Mouse (Mus musculus) left cerebral cortex, postnatal 10 days (tissue): ENCODE data around the gene Chmp6. TPM values are rescaled to one million over a fixed set of nuclear protein-coding genes. Genes with fewer than 3 reads are reported as not detected.

ENCODE experiments used
- DNase-seq, 2 experiments: peaks; one replicate each; pipeline ENCODE4 v3.0.0; 2021 to 2022; ENCODE audit warnings: low spot score in 2 of 2, mixed read lengths in 1 of 2; ENCODE audit errors: extremely low spot score in 1 of 2
- intact Hi-C: fragments of 180-260 bp; cut with DNase I; formaldehyde crosslinking; loops from one replicate; pipeline ENCODE4 v1.15.1; 2025
- total RNA-seq, 2 experiments: library from RNA; stranded (reverse); gene quantifications; 2 replicates each; pipeline ENCODE4 v1.2.3; 2021

Chmp6 gene
- total RNA-seq, 2 experiments from 2014 or later: 43.0 to 46.9 TPM

DNA sequence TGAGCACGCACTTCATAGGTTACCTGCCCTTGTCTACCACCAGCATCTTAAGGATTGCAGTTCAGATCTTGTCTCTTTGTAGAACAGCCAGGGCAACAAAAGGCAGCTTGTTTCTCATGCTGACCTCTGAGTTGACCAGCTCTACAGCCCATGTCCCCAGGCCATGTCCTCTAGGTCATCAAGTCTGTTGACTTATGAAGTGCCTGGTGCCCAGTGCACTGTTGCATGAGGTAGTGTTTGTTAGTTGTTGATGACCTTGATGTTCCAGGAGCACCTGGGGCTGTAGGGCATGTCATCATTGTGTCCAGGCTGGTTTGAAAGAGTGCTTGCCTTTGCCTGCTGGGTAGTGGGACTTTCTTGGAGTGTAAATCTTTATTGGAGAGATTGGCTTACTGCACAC, 34.2 kb downstream of the Chmp6 start:
- intact Hi-C loops: no loop called here
- no peak for DNase-seq

DNA sequence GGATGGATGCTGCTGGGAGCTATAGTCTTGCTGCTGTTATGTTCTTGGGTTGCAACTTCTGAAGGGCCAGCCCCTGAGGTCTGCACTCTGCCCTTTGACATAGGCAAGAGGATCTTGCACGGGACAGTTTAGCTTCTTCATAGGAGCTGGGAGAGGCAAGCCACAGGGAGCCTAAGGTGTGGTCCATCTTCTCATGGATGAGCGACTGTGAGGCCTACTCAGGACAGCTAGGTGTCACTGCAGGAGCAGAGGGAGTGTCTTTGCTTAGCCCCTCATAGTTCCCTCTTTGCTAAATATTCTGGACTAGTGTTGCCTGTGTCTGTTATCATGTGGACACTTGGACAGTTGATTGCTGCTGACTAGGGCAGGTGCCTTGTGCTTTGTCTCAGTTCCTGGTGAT, 34.7 kb downstream of the Chmp6 start:
- intact Hi-C loops: no loop called here
- DNase-seq: no peak

DNA sequence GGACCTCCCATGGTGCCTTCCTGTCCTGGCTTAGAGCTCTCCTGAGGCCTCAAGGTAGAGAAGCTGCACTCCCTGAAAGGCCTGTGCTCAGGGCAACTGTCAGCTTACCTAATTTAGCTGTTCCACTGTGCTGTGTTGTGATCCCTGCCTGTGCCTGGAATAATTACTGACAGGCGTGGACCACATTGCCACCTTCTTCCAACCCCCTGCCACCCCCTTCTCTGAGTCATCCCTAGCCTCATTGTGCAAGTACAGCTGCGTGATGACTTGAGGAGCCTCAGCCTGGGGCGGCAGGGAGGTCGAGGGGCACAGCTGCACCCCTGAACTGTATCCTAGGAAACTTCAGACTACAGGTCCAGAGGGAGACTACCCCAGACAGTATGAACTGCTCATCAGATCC, 35.1 kb downstream of the Chmp6 start:
- no peak for DNase-seq
- intact Hi-C loops: no loop called here

DNA sequence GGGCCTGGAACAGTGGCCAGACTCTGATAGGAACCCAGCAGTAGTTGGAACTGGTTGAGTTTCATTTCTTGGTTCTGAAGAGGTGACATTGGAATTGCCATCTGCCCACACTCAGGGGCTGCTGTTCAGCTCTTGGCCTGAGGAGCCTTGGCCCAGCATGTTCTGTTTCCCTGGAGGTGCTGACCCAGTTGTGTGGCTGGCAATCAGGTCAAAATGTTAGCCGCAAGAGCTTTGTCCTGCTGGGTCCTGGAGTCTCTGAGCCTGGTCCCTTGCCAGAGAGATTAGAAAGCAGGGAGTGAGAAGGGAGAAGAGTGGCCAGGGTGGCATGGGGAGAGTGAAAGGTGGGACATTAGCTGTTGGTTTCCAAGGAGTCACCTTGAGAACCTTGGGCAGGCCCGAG, 35.6 kb downstream of the Chmp6 start:
- no peak for DNase-seq
- intact Hi-C loops: no loop called here

DNA sequence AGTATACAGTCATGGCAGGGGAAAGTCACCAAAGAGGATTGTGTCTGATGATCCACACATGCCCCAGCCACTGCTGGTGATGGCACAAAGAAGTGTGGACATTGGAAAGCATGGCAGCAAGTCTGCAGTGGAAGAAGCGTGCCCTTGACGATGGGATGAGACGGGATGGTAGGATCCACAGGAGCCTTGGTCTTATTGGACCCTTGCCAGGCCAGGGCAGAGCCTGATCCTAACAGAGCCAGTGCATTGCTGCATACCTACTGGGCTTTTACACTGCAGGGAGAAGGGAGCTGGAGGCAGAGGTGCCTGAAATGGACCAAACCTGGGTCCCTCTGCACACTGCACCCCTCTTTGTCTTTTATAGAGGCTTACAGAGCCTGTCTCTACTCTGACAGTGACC, 37.3 kb downstream of the Chmp6 start:
- intact Hi-C loops: no loop called here

DNA sequence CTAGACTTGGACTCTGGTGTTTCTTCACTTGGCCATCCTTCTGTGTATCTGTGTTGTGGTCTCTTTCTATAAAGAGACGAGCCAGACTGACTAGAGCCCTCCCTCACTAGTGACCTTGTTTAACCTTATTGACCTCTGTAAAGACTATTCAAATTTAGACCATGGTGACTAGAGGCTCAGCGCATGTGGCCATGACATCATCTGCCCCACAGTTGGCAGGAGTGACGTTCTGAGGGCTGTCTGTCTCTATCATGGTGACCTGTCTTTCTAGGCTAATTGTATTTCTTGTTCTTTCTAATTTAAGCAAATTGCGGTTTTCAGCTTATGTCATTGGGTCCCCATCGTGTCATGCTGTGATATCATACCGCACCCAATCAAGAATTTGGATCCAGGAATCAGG, 38.1 kb downstream of the Chmp6 start:
- intact Hi-C loops: no loop called here
- no peak for DNase-seq

More for the DNA sequence above, 37.3 kb downstream of the Chmp6 start:
- DNase-seq: no peak

DNA sequence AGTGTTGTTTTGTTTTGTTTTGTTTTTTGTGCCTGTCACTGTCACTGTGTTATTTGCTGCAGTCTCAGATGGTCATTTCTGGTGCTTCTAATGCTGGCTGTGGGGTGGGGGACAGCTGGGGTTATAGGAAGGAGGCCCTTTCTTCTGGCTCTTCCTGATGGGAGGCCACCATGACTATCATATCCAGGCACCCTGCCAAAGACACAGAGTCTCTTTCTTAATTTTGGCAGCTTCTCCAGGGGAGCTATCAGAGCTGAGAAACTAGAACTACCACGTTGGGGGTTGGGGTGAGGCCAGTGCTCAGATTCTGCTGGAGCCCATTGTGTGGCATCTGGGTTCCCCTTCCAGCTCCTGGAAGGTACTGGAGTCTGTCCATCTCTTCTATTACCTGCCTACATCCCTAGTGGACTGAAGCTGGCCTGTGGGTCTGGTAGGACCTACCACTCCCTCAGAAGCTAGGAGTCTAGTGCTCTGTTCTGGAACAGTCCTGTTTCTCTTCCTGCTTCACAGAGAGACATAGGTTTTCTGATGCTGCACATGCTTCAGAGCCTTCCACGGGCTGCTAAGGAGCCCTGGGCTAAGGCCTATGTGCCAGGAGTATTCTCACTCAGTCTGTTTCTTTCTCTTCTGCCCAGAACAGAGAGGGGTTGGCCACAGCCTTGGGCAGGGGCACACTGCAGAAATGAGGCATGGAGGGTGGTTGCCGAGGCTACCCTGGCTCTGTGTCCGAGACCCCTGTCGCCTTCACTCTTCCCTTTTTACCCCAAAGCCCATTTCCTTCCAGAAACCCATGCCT, 39.4 kb downstream of the Chmp6 start:
- intact Hi-C loops: no loop called here
- peak in 1 of 2 experiments; percentile 66 for DNase-seq

DNA sequence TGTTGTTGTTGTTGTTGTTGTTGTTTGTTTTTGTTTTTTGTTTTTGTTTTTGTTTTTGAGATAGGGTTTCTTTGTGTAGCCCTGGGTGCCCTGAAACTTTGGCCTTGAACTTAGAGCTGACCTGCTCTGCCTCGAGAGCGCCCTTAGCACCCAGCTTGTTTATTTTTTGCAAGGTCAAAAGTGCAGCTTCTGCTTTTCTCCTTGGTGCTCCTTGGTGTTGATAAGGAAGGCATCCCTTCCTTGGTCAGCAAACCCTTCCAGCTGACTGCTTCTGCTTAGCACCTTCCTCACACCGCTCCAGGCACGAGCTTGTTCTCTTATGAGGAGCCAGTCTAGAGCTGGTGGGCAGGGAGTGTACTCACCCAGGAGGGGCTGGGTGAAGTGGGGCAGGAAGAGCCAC, 41.0 kb downstream of the Chmp6 start:
- intact Hi-C loops: no loop called here
- no peak for DNase-seq

DNA sequence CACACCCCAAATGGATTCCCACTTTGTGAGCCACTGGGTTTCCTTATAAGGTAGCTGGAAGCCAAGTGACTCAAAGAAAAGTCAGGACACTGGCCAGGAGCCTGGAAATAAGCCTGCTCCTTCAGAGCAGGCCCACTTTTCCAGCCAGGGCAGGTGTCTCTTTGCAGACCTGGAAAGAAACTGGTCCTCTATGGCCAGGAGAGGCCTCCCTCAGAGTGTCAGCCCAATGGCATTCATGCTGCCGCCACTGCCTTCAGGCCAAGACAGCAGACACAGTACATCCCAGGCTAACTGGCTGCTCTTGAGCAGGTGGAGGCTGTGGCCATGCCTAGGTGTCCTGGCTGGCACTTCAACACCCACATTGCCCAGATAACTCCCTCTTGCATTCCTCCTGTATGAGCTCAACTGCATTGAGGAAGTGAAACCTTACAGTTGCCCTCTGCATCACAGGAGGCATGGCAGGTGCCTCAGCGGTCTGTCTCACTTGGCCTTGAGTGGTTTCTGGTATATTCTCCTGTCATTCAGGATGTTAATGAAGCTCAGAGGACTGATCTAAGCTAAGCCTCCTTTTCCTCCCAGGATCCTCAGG, 41.6 kb downstream of the Chmp6 start:
- no peak for DNase-seq
- intact Hi-C loops: no loop called here

DNA sequence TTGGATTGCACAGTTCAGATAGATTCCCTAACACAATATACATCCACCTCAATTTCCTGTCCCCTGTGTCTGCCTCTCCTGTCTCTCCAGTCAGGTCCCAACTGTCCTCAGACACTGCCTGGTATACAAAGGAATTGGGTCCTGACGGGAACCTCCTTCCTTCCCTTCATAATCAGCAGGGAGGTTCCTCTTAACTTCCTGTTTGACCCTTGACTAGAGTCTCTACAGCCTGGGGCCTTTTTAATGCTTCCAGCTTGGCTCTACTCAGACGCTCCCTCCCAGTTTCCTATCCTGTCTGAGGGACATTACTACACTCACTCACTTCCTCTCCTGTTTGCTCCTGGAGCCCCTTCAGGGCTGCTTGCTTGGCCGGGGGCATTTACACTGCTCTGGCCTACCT, 42.2 kb downstream of the Chmp6 start:
- intact Hi-C loops: no loop called here
- DNase-seq: no peak

DNA sequence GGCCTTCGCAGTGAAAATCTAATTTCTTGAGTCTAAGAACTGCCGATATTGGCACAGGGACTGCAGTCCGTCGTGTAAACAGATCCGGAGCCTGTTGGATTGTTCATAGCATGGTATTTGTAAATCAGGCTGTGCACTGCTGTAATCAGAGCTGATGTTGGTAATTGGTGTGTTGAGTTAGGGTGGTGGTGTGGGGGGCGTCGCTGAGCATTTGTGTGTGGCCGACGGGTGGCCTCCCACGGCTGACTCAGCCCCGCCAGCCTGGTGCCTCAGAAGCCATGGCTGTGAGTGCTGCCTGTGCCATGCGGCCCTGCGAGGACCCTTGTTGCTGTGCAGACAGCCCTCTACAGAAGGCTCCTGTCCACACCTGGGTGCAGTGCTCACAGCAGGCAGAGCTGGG, 43.3 kb downstream of the Chmp6 start:
- intact Hi-C loops: no loop called here
- DNase-seq: no peak

DNA sequence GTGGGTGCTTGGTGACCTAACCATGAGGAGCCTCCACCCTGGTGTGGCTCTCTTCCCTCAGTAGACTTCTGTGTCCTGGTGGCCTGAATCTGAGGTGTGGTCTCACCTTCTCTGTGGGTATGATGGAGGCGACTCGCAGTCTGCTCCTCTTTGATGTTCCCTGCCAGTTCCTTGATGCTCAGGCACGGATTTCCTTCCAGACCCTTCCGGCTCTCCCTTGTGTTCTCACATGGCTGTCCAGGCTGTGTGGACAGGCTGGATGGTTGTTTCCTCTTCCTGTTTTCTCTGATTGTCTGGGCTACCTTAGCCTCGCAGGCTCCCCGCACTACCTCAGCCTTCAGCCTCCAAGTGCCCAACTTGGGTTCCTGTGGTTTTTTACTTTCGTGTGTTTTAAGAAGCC, 45.6 kb downstream of the Chmp6 start:
- intact Hi-C loops: no loop called here
- DNase-seq: peak in 1 of 2 experiments; percentile 62

DNA sequence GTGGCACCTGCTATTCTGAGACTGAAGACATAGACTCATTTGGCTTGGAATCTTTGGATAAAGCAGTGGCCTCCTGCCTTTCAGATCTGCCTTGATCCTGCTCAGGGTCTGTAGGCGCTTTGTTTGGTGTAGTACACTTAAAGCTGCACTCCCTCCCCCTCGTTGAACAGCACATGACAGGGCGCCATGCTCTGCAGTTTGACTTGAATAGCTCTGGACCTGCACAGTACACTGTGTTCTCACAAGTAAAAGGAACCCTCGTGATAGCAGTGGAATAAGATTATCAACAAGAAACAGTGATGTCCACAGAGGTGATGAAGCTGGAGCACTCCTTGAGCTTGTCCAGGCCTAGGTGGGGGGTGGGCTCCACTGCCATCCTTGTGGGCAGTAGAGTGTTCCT, 46.5 kb downstream of the Chmp6 start:
- no peak for DNase-seq
- intact Hi-C loops: no loop called here

DNA sequence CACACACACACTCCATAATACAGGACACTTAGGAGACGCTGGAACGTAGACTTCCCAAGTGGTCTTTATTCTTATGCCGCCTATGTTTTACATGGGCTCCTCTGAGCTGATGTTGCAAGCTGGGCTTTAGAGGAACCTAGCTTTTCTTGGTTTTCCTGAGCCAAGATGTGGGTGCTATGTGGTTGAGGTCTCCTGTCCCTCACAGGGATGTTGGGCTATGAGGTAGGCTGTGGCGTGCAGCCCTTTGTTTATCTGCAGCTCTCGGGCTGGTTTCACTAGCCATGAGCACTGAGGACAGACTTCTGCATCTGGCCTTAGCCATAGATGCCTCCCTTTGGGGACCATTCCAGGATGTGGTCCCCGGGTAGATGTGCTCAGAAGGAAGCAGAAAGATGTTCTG, 47.4 kb downstream of the Chmp6 start:
- intact Hi-C loops: no loop called here
- no peak for DNase-seq

DNA sequence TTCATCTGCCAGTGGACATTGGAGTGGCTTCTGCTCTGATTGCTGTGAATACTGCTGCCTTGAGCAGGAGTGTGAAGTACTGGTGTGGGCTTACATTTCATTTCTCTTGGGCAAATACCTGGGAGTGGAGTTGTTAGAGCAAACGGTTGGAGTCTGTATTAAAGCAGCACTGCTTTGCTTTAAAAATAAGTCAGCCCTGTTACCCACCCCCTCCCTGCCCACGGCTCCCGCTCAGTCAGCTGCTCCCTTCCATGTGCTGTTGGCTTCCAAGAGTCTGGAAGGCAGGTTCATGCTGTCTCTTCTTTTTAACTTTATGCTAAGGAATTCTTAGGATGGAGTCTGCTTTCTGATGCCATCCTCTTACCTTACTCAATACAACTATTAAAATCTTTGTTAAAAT, 48.3 kb downstream of the Chmp6 start:
- intact Hi-C loops: no loop called here
- no peak for DNase-seq

DNA sequence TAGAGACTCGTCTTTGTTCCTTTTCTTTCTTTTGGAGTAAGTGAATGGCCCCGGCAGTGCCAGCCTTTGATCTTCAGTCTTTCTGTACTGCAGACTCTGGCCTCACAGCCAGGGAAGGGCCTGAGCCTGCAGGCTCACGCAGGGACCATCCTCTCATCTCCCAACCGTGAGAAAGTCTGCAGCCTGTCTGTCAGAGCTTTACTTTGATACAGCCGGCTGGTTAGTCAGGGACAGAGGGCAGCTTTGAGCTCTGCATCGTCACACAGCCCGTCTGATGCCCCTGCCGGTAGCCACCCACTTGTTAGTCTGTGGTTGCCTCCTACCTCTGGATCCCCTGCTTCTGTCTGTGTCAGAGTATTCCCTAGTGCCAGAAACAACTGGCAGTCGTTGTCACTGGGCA, 51.8 kb downstream of the Chmp6 start:
- no peak for DNase-seq
- intact Hi-C loops: no loop called here

DNA sequence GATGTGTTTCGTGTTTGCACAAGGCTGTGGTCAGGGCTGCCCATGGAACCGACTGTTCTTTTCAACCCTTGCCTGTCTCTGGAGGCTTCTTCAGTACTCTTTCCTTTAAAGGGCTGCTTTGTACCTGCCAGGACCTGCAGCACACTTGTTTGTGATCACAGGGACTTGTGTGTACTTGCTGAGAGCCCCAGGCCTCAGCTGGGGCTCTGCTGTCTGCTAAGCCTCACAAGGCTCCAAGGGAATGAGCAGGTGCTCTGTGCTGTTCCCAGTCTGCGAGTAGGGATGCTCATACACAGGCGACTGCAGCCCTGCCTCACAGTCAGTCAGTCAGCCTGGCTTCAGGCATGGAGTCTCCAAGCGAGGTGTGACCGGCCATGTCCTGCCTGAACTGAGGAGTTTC, 53.1 kb downstream of the Chmp6 start:
- no peak for DNase-seq
- intact Hi-C loops: no loop called here

DNA sequence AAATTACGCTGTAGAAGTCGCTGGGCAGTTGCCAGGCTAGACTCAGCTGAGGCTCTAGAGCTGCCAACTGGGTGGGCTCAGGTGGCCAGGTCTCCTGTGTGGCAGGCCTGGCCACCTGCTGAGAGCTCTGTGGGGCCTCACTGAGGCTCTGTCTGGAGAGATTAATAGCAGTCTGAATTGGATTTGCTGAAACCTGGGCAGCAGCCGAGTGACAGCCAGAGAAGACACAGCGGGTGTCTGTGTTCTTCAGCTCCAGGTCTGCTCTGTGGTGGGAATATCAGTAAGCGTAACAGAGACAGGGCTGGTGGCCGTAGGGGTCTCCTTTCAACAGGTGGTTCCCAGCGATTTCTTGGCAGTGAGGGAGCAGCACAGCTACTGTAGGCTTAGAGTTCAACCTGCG, 54.2 kb downstream of the Chmp6 start:
- intact Hi-C loops: no loop called here
- DNase-seq: no peak

DNA sequence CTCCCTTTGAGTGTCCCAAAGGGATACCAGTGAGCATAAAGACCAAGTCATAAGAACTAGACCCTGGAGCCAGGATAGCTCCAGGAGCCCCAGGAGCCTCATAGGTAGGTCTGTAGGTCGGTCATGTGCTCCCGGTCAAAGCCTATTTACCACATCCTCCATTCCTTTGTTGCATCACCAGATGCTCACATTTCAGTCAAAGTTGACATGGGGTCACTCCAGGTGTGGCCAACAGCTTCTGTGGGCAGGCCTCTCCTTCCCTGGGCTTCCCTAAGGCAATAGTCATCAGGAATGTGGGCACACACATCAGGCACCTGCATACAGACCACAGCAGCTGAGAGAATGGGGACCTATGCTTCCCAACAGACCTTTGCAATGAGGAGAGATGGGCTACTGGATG, 54.7 kb downstream of the Chmp6 start:
- DNase-seq: no peak
- intact Hi-C loops: no loop called here
